Mouse (Mus musculus): Measurements from ENCODE around the gene Nipa2. TPM values are rescaled to one million over a fixed set of nuclear protein-coding genes. Genes with fewer than 3 reads are reported as not detected.

The Nipa2 gene
- total and polyA plus RNA-seq, 3 experiments, result 26.3 to 28.6 TPM; not detected in 1

- no peaks in the 10 kb centered on the region for H3K4me1 ChIP-seq (ENCODE audit: control insufficient read depth in 1 of 2, insufficient read depth in 2 of 2, low read length in 2 of 2)
- H3K4me3 ChIP-seq (ENCODE audit: control insufficient read depth in 1 of 2, insufficient read depth in 1 of 2, low read depth in 2 of 2, low read length in 2 of 2), result no peak overlapping the region
- TF ChIP-seq RCOR1 (IDR thresholded peaks at IDR 0.05; ENCODE audit: low read depth, low read length), result no peak
- TF ChIP-seq UBTF (IDR thresholded peaks at IDR 0.05; ENCODE audit: borderline replicate concordance, insufficient read depth, low read depth, low read length), result no peak
- no peak for TF ChIP-seq EP300 (IDR thresholded peaks at IDR 0.05; ENCODE audit: low read depth in 1 of 2, low read length in 2 of 2)
- H3K79me2 ChIP-seq (ENCODE audit: control insufficient read depth, insufficient read depth, low read length, poor library complexity), result no peaks in the 10 kb centered on the region
- H3K27me3 ChIP-seq (ENCODE audit: control insufficient read depth in 1 of 2, insufficient read depth in 2 of 2, low read length in 2 of 2), result no peaks in the 10 kb centered on the region
- H3K36me3 ChIP-seq (ENCODE audit: control insufficient read depth in 1 of 2, insufficient read depth in 2 of 2, low read length in 2 of 2), result 0 out of 4 replicates have a peak, but pooled peaks cover 0 to 1% of the 10 kb centered on the region in 2 experiments
- no peak overlapping the region for H3K27ac ChIP-seq (ENCODE audit: control insufficient read depth, low read depth, low read length)
- DNase-seq (ENCODE audit: low read depth, low spot score), result no peak
- H3K9ac ChIP-seq (ENCODE audit: control insufficient read depth, low read depth, low read length, poor library complexity, severe bottlenecking), result no peak overlapping the region
- no peaks in the 10 kb centered on the region for H3K9me3 ChIP-seq (replicated peaks; ENCODE audit: insufficient read depth, low read length)
Observed at GRCm38 (mm10) chr7:55995013-55995412, 32.7 kb upstream of the Nipa2 start.

GRCm38 (mm10) chr7:55991858-55992257 lies 29.6 kb upstream of the Nipa2 start:
- H3K9ac ChIP-seq (ENCODE audit: control insufficient read depth, low read depth, low read length, poor library complexity, severe bottlenecking), result no peak overlapping the region
- no peaks in the 10 kb centered on the region for H3K9me3 ChIP-seq (replicated peaks; ENCODE audit: insufficient read depth, low read length)
- no peak overlapping the region for H3K4me3 ChIP-seq (ENCODE audit: control insufficient read depth in 1 of 2, insufficient read depth in 1 of 2, low read depth in 2 of 2, low read length in 2 of 2)
- H3K27ac ChIP-seq (ENCODE audit: control insufficient read depth, low read depth, low read length), result no peak overlapping the region
- no peak for DNase-seq (ENCODE audit: low read depth, low spot score)
- H3K4me1 ChIP-seq (ENCODE audit: control insufficient read depth in 1 of 2, insufficient read depth in 2 of 2, low read length in 2 of 2), result no peaks in the 10 kb centered on the region
- H3K79me2 ChIP-seq (ENCODE audit: control insufficient read depth, insufficient read depth, low read length, poor library complexity), result no peaks in the 10 kb centered on the region
- H3K36me3 ChIP-seq (ENCODE audit: control insufficient read depth in 1 of 2, insufficient read depth in 2 of 2, low read length in 2 of 2), result peaks cover 0 to 1% of the 10 kb centered on the region in 2 experiments; a peak in 1 of 4 replicates
- TF ChIP-seq ZKSCAN1 (IDR thresholded peaks at IDR 0.05; ENCODE audit: low read depth, low read length), result no peak
- H3K27me3 ChIP-seq (ENCODE audit: control insufficient read depth in 1 of 2, insufficient read depth in 2 of 2, low read length in 2 of 2), result no peaks in the 10 kb centered on the region

GRCm38 (mm10) chr7:55991129-55991528 lies 28.9 kb upstream of the Nipa2 start:
- Histone ChIP-seq H3K79me2 (ENCODE audit: control insufficient read depth, insufficient read depth, low read length, poor library complexity) (no peaks in the 10 kb centered on the region), H3K27me3 (ENCODE audit: control insufficient read depth in 1 of 2, insufficient read depth in 2 of 2, low read length in 2 of 2) (no peaks in the 10 kb centered on the region), H3K27ac (ENCODE audit: control insufficient read depth, low read depth, low read length) (no peak overlapping the region), H3K4me1 (ENCODE audit: control insufficient read depth in 1 of 2, insufficient read depth in 2 of 2, low read length in 2 of 2) (no peaks in the 10 kb centered on the region), H3K4me3 (ENCODE audit: control insufficient read depth in 1 of 2, insufficient read depth in 1 of 2, low read depth in 2 of 2, low read length in 2 of 2) (no peak overlapping the region), H3K36me3 (ENCODE audit: control insufficient read depth in 1 of 2, insufficient read depth in 2 of 2, low read length in 2 of 2) (peaks cover 0 to 1% of the 10 kb centered on the region in 2 experiments; a peak in 1 of 4 replicates), H3K9ac (ENCODE audit: control insufficient read depth, low read depth, low read length, poor library complexity, severe bottlenecking) (no peak overlapping the region), H3K9me3 (replicated peaks; ENCODE audit: insufficient read depth, low read length) (no peaks in the 10 kb centered on the region)
- TF ChIP-seq UBTF (IDR thresholded peaks at IDR 0.05; ENCODE audit: borderline replicate concordance, insufficient read depth, low read depth, low read length) (no peak), CTCF (IDR thresholded peaks at IDR 0.05 in 2 of 3, conservative IDR thresholded peaks at IDR 0.05 in 1 of 3; ENCODE audit: control insufficient read depth in 1 of 3, insufficient read depth in 1 of 3, low read depth in 2 of 3, low read length in 3 of 3, poor library complexity in 1 of 3, severe bottlenecking in 1 of 3) (no peak), RAD21 (IDR thresholded peaks at IDR 0.05; ENCODE audit: low read depth, low read length) (no peak), MYB (IDR thresholded peaks at IDR 0.05; ENCODE audit: low read depth, low read length) (no peak), KAT2A (conservative IDR thresholded peaks at IDR 0.05; ENCODE audit: low read depth, low read length) (no peak), USF1 (IDR thresholded peaks at IDR 0.05; ENCODE audit: low read depth, low read length) (no peak), CHD1 (IDR thresholded peaks at IDR 0.05; ENCODE audit: low read depth, low read length) (no peak)
- no peak for DNase-seq (ENCODE audit: low read depth, low spot score)
